Mouse (Mus musculus): ENCODE data around the gene Dock6.
"Not testable (repeated sequence)": the region's sequence is repeated elsewhere in the genome, so short reads cannot be mapped to it uniquely, and the experiment has no call there.

Gene Dock6

DNA sequence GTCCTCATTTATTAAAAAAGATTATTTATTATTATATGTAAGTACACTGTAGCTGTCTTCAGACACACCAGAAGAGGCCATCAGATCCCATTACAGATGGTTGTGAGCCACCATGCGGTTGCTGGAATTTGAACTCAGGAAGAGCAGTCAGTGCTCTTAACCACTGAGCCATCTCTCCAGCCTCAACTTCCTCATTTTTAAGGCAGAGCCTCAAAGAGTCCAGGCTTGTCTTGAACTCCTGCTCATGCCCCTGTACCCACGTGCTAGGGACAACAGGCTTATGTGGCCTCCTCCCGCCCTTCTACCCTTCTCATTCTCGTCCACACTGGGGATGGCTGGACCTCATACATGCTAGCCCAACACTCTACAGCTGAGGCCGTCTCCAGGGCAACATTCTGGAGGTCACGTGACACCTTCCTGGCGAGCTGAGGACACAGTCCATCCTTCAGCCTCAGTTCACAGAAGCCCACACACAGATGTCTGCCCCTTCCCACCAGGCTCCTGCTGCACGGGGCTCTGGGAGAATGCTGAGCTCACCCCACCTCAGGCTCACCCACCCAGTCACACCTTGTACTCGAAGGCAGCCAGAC, 35.6 kb downstream of the Dock6 start:
- in situ Hi-C loops (cut with MboI; ENCODE audit: low sequenced_read_pairs): no loop called here

DNA sequence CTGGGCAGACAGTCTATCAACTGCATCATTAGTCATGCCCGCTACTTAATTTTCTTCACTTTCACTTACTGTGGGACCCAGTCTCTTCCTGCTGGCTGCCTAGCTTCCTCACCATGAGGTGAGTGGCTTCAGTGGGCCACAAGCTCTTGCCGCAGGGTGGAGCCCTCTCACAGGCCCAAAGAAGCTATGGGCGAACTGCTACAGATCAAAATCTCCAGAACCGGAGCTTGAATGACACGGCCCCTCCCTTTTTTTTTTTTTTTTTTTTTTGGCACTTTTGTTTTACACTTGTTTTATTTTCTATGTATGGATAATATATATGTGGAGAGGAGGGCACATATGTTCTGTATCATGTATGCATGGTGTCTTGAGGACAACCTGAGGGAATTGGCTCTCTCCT, 41.3 kb downstream of the Dock6 start:
- in situ Hi-C loops (cut with MboI; ENCODE audit: low sequenced_read_pairs): no loop called here

DNA sequence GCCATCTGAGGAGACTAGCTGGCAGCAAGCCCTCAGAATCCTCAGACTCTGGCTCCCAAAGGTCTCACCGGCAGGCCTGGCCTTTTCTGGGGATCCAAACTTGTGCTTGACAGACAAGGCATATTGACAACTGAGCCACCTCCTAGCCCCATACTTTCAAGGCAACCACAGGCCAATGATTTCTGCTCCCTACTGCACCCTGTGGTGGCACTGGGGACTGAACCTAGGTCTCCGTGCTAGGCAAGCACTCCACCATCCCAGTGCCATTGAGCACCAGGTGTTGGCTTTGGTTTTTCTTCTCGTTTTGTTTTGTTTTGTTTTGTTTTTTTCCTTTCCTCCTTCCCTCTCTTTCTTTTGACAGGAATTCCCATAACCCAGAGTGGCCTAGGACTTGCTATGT, 43.9 kb downstream of the Dock6 start:
- in situ Hi-C loops (cut with MboI; ENCODE audit: low sequenced_read_pairs): no loop called here

DNA sequence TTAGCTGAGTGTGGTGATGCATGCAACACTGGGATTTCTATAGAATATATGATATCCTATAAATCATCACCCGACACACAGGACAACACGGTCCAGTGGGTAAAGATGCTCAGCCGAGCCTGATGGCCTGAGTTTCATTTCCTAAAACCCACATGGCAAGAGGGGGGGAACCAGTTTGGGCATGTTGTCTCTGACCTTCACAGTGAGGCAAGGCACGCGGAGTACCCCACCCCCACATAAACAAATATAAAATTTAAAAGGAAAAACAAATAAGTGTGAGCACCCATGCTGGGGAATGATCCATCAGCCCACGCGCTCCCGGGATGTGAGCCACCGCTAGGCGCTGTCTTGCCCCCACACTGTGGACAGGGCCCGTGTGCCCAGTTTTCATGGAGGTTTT, 45.5 kb downstream of the Dock6 start:
- in situ Hi-C loops (cut with MboI; ENCODE audit: low sequenced_read_pairs): no loop called here

DNA sequence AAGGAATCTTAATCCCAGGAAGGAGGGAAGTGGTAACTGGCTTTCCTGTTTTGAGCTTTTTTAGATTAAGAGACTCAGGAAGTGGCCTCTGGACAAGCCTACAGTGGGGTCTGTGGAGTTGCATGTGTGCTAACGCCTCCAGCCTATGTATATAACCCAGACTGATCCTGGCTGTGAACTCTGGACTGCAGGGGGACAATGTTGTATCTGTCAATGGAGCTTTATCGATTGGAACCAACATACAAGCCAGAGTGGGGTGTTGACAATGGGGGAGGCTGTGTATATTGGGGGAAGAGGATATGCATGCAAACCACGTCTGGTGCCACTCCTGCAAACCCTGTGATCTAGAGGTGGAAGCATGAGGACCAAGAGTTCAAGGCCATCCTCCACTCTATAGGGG, 46.1 kb downstream of the Dock6 start:
- in situ Hi-C loops (cut with MboI; ENCODE audit: low sequenced_read_pairs): no loop called here

DNA sequence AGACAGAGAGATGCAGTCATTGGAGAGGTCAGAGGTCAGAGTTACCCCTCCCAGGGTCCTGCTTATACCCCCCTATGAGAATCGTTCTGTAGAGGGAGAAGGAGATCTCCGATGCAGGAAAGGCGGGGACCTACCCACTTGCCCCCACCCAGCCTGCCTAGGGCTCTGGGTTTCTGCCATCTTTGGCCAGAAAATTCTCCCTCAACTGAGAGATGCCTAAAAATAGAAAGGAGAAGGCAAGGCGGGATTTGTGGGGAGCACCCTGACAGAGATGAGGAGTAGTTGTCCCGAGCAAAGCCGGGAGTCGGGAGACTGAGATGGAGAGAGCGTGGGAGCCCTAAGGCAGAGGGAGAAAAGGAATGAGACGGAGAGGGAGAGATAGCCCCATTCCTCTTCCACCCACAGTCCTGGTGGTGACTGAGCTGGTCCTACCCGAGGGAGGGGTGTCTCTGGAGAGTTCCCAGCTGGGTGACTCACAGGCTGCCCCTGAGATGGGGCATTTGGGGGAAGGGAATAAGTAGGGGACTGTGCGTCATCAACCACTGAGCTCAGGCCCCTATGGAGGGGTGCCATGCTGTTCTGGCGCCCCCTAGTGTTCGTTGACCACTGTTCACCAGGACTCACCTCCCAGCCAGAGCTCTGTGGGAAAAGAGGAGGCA, 48.3 kb downstream of the Dock6 start:
- in situ Hi-C loops (cut with MboI; ENCODE audit: low sequenced_read_pairs): no loop called here

DNA sequence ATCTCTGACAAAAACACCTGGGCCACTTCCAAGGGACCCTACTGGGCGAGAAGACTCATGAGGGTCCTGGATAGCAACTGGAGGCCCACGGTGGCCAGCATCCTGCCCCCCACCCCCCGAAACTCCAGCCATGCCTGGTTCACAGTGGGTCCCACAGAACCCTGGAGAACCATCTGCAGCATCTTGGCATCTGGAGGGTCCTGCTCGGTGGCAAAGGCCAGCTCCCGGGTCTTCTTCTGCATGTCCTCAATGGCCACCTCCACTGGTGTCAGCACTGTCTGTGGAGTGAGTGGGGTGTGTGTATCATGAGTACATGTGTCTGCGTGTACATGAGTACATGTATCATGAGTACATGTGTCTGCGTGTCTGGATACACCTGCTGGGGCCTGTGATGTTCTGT, 50.8 kb downstream of the Dock6 start:
- in situ Hi-C loops (cut with MboI; ENCODE audit: low sequenced_read_pairs): no loop called here

DNA sequence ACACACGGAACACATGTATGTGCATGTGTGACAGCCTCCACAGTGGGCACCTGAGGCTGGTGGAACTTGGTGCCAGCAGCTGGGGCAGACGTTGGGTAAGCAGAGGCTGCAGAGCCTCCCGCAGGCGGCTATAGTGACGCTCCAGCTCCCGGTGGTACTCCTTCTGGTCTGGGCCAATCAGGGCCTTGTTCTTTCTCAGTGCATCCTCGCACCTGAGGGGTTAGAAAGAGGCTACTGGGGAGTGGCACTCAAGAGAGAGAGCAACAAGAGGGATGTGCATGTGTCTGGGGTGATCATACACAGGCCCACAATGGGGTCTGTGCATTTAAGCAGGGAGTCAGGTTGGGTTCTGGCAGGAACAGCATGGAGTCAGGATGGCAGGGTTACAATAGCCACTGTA, 51.3 kb downstream of the Dock6 start:
- in situ Hi-C loops (cut with MboI; ENCODE audit: low sequenced_read_pairs): no loop called here

DNA sequence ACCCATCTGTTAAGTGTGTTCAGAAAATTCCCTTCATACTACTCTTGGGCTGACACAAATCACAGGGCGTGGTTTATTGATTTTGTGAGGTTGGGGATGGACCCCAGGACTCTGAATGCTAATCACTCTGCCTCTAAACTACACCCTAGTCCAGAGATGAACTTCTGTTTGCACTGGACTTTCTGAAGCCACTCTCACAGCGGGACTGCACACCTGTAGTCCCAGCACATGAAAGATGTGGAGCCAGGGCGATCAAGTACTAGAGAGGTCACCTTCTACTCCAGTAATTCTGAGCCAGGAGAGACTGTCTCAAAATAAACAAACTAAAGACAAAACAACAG, 53.5 kb downstream of the Dock6 start:
- in situ Hi-C loops (cut with MboI; ENCODE audit: low sequenced_read_pairs): no loop called here

DNA sequence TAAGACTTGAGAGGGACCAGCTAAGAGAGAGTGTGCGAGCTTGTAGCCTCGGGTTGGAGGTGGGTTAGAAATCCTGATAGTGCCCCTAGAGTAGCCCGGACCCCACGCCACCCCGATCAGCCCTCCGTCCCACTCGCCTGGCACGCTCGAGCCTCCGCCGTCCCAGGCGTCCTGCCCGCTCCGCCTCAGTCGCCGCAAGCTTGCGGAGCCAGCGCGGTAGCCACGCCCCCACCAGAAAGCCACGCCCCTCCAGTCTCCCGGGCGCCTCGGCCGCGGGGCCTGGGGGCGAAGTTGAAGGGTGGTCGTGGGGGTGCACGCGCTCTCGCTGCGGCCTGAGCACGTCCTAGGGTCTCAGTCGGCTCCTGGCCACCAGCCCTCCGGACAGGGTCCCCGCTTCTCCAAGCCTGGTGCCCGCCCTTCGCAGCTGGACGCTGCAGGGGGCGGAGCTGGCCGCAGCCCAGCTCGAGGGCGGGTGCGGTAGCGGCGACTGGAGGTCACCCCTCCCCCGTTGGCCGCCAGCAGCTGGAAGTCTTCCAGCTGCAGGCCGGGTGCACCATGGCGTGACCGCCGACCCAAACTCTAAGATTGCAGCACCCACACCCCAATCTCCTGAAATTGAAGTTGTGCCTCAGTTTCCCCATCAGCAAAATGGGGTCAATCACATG, 54.0 kb downstream of the Dock6 start, which contains the start of gene Kank2:
TSS of gene Kank2 (minus strand) at position 400 of the 665 bp plus-strand sequence.
- in situ Hi-C loops (cut with MboI; ENCODE audit: low sequenced_read_pairs): no loop called here

DNA sequence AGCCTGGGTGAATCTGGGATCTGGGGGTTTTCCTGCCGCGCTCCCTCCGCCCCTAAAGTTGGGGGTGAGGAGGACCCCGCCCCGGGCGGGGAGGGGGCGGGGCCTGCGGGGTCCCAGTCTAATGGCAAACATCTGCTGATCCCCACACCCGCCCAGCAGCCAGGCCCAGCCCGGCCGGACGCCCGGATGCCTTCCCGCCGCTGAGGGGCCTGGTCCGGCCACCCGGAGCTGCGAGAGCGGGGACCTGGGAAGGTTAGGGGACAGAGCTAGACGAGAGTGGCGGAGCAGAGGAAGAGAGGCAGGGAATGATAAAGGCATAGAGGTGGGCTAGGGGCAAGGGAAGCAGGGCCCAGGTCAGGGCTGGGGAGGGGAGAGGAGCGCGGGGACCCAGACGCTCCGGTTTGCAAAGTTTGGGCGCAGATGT, 54.5 kb downstream of the Dock6 start:
- in situ Hi-C loops (cut with MboI; ENCODE audit: low sequenced_read_pairs): no loop called here

DNA sequence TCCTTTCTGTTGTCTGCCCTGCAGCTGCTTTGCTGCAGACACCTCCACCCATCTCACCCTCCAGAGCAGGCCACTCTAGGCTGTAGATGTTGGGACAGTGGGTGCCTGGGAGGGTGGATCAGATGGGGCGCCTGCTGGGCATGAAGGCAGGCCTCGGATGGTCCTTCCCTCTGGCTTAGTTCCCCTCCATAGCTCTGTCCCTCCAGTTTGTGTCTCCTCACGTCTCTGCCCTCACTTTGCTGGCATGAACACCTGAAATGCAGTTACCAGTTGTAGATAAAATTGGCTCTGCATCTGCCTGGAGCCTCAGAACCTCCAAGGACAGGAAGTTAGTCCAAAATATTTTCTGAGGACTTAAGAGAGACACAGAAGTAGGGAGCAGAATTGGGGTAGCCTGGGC, 55.5 kb downstream of the Dock6 start:
- in situ Hi-C loops (cut with MboI; ENCODE audit: low sequenced_read_pairs): no loop called here

DNA sequence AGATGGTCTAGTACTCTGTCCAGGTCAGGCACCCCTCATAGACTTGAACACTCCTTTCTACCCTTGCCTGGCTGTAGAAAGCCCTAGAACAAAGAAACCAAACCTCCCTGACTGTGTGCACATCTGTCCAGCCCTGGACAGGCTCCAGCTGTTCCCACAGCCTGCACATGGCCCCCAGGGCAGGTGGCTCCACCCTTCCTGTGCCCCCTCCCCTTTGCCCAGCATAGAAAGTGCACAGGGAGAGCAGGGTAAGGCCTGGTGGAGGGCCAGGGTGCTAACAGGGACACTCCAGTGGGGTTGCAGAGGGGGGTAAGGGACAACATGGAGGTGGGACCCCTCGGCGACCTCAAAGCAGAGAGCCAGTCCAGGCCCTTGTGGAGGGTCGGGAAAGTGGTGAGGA, 56.2 kb downstream of the Dock6 start:
- in situ Hi-C loops (cut with MboI; ENCODE audit: low sequenced_read_pairs): no loop called here

DNA sequence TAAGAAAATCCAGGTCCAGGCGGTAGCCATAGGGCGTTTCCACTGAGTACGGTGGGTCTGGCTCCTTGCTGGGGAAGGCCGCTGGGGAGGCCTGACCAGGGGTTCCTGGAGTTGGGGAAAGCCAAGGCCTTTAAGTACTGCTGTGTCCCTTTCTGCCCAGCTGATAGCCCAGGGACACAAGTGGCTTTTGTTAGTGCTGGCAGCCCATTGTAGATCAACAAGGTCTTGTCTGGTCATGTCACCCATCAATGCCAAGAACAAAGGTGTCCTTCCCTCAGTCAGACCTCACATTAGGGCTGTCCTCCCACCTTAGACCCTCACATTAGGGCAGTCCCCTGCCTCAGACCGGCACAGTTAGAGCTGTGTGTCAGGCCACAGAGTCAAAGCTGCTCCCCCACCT, 56.9 kb downstream of the Dock6 start:
- in situ Hi-C loops (cut with MboI; ENCODE audit: low sequenced_read_pairs): no loop called here

DNA sequence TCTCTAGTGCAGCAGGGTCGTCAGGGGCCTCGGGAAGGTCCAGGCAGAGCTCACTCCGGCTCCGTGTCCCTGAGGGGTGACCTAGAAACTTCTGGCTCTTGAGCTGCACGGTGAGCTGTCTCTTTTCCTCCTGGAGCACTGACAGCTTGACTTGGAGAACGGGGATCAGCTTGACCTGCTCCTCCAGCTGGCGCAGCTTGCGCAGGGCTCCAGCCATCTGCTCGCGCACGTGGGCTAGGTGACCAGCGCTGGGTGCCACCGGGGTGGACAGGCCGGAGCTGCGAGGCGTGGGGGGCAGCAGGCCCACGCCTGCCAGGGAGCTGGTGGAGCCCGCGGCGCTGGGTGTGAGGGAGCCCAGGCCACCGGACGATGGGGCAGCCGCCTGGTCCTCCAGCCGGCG, 57.5 kb downstream of the Dock6 start:
- in situ Hi-C loops (cut with MboI; ENCODE audit: low sequenced_read_pairs): no loop called here

DNA sequence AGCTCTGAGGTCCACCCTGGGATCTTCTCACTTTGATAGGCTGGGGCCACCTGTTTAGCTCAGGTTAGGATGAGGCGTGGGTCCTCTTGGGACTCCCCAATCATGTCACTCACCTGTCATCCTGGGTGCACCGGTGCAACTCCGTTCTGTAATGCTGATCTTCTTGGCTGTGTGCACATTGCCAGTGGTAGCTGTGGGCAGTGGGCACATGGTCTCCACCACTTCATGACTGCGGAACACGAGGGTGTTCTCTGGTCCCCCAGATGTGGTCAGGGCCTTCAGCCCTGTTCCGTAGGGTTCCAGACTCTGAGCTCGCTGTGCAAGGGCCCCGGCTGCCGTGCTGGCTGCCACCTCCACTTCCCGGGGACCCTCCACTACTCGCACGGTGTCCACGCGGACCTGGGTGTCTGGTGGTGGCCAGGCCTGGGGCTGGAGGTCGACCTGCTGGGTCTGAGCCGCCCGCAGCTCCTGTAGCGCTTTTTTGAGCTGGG, 58.0 kb downstream of the Dock6 start:
- in situ Hi-C loops (cut with MboI; ENCODE audit: low sequenced_read_pairs): no loop called here

DNA sequence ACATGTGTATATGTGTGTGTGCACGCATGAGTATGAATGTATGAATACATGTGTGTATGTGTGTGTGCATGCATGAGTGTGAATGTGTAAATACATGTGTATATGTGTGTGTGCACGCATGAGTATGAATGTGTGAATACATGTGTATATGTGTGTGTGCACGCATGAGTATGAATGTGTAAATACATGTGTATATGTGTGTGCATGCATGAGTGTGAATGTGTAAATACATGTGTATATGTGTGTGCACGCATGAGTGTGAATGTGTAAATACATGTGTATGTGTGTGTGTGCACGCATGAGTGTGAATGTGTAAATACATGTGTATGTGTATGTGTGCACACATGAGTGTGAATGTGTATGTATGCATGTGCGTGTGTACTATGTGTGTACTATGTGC, 58.9 kb downstream of the Dock6 start:
- in situ Hi-C loops (cut with MboI; ENCODE audit: low sequenced_read_pairs): not testable (repeated sequence)

DNA sequence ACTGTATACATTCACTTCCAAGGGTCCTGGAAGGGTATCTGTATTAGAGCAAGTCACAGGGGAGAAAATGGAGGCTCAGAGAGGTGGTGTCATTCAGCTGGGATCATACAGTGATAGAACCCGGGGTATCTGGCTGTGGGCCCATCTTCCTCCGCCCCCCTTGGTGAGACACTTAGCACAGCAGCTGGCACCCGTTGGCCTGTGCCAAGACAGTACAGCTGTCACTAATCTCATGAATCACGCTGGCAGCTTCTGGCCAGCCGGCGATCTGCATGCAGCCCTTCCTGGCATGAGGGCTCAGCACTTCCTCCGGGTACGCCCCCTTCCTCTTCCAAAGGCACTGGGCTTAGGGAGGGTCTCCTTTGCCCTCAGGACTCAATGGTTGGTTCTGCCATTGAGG, 59.8 kb downstream of the Dock6 start:
- in situ Hi-C loops (cut with MboI; ENCODE audit: low sequenced_read_pairs): no loop called here

DNA sequence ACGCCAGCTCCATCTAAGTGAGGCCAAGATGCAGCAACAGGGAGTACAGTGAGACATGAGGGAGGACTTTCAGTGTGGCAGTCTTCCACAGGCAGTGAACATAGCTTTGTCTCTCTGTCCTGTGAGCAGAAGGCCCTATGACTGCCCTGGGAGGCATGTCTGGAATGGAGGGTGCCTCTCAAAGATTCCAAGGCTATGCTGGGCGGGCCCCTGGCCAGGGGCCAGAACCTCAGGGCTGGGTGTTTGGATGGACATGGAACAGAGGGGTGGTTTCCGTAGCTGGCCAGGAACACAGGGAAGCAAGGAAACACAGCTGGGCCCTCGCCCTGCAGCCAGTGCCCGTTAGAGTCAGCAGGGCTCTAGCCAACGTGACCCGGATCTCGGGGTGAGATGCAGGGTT, 60.6 kb downstream of the Dock6 start:
- in situ Hi-C loops (cut with MboI; ENCODE audit: low sequenced_read_pairs): no loop called here

DNA sequence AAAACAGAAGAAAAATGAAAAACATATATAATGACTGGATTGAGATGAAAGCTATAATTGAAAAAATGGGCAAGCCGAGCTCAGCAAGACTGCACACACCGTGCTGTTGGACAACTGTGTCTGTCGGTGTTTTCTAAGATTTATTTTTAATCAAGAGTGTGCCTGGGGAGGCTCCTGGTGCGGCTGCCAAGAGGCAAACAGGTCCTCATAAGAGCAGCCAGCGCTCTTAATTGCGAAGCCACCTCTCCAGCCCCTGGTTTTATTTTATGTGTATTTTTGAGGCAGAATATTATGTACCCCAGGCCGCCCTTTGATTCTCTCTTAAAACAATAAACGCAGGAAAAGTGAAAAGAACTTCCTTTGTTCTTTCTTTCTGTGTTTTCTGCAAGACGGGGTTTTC, 64.2 kb downstream of the Dock6 start:
- in situ Hi-C loops (cut with MboI; ENCODE audit: low sequenced_read_pairs): no loop called here

DNA sequence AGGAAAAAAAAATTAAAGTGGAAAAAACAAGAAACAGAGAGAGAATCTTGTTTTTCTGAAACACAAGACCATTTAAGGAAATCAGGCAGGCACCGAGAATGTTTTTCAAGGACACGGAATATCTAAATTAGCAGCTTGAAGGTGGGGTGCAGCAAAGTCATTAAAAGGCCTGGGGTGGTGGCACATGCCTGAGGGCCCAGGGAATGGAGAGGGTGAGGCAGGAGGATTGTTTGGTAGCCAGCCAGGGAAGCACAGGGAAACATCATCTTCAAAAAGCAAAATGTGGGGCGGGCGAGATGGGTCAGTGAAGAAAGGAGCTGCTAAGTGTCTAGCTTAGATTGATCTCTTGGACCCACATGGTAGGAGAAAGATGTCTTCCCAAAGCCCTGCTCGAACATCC, 64.8 kb downstream of the Dock6 start:
- in situ Hi-C loops (cut with MboI; ENCODE audit: low sequenced_read_pairs): no loop called here

DNA sequence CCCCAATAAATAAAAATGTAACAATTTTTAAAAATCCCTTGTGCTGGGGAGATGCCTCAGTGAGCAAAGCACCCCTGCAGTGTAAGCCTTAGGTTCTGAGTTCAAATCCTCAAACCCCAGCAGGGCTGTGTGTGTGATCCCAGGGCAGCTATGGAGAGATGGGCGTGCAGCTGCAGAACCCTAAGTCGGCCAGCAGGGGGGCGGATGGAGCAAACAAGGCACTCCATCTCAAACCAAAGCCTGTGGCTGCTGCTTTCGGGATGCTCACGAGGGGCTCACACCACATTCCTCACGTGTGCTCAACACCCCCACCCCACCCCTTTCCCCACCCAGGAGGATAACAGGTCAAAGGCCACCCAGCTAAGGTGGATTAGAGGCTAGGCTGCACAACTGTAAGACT, 65.5 kb downstream of the Dock6 start:
- in situ Hi-C loops (cut with MboI; ENCODE audit: low sequenced_read_pairs): no loop called here

Data from CH12F3 (cell line).